Mouse (Mus musculus) retina, postnatal 7 days (tissue): ENCODE results near the gene Slc2a6.

ENCODE experiments used
- DNase-seq: peaks from one replicate; pipeline ENCODE4 v3.0.0-alpha.2; 2012; ENCODE audit warnings: low read depth, low spot score

Slc2a6 gene

DNA sequence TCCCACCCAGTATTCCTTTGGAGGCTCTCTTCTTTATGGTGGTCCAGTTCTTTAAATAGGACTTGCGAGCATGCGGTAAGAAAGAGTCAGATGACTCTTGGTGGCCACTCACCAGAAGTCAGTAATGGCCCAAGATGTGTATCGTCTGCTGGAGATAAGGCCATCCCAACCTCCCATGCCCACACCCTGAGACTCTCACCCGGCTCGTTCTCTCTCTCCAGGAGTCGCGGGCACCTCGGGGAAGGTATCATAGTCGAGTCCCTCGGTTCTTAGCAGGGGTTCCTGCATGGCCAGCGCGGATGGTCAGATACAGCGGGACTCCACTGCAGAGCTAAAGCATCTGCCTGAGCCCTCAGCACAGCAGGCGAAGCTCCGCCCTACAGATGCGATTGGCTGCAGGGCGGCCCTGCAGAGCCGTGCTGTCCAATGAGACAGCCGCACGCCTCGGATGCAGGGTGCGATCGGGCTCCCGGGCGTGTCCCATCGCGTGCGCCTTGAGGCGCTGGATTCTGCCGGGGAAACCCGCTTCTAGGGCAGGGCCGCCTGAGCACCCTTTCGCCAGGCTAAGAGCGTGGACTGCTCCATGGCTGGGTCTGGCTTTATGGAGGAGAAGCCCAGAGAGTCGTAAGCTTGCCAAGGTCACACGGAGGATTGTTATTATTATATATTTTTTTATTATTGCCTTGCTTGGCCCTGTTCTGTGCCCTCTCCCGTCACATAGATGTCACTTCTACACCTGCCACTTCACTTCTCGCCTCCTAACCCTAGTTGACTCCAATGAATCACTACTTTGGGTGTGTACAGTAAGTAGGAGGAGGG lies at the start of gene Slc2a6:
Gene Slc2a6, minus strand, starts transcription at position 381 of the 819 bp plus-strand sequence.
- DNase-seq: peak; percentile 77

DNA sequence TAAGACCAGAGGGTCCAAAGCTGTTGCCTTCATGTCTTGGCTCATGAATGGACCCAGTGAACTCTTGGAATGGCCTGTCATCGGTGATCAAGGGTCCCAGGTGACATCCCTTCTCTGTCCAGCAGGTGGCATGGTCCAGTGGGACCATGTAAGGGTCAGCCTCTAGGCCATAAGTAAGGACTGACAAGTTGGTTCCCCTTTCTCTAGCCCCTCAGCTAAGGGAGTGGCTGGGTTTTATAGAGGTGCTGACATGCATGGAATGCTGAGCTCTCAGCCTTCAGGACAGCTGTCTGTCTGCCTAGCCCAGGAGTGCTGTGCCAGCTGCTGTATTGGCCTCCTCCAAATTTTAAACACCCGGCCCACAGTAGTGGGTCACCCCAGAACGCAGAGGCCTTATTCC lies 47.7 kb upstream of the Slc2a6 start:
- peak; percentile 25 for DNase-seq

DNA sequence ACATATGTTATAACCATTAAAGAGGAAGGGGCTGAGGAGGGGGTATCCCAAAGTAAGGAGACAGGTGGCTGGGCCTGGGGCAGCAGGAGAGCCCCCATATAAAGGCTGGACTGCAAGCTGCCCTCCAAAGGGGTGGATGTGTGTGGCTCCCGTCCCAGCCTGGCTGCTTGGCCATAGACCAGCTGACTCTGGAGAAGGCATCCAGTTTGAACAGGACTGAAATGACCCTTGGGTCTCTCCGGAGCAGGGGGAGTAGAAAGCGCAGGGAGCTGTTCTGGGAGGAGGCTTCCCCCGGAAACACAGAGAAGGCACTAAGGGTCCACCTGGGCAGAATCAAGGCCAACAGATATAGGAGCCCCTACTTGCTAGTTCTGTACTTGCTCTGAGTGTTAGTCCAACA lies 47.0 kb upstream of the Slc2a6 start:
- DNase-seq: no peak

DNA sequence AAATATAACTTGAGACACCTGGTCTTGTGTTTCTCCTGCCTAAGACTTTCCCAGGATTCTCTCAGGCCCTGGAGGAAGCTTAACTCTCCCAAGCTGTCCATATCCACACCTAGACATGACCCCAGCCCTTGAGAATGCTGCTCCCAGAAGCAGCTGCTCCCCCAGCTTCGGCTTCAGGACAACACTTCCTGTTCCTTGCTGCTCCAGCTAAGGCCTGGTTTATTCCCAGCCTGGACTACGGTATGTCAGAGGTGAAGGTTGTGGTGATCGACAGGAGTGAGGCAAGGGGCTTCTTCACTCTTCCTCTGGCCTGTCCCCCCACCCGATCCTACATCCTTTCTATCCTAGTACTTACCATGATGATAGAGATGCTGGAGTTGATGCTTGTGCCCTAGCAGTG lies 45.6 kb upstream of the Slc2a6 start:
- no peak for DNase-seq

DNA sequence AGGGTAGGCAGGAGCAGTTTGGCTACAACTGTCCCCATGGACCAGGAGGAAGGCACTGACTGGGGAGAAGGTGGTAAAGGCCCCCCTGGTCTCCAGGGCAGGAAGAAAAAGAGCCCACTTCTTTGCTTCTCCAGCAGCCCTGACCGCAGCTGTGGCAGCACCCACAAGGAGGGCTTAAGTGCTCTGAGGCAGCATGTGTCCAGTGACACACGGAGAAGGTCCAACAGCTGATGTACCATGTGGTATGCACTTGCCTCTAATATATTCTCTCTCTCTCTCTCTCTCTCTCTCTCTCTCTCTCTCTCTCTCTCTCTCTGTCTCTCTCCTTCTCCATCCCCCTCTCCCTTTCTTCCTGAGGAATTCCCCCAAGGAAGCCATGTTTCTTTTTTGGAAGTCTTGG lies 44.2 kb upstream of the Slc2a6 start, which contains the start of gene Mymk:
Gene Mymk, minus strand, starts transcription at position 202 of the 400 bp plus-strand sequence.
- DNase-seq: no peak

DNA sequence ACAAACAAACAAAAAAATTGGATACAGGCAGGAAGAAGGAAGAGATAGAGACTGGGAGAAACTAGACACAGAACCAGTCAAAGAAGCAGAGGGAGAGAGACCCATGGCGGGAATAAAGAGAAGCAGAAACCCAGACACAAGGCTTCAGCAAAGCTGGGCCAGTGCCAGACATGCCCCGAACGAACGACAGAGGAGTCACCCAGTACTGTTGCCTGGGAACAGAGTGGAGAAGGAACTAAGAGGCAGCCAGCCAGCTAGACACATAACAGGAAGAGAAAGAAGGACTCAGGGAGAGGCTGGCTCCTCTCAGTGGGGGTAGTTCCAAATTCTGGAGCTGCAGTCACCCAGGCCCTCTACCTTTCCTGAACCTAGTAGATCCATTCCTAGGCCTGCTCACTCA lies 43.3 kb upstream of the Slc2a6 start:
- no peak for DNase-seq

DNA sequence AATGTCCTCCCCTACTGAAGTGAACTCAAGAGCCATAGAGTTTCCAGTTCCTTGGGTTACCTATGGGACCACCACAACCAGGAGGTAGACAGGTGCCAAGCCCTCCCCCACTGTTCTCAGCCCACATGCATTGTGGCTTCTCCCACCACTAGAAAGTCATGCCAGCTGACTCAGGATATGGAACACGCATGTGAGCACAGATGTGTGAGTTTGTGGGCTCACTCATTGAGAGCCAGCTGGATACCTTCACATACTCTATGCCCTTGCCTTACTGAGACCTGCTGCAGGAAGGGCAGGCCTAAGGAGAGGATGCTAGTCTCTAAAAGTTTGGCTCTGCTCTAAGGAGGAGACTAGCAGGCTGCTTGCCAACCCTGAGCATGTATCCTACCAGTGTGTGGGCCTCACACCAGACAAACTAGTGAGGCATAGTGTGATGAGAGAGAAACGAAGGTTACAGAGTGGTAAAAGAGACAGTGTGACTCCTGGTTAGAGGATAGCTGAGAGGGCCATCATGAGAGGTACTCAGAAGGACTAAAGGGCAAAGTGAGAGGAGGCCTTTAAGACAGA lies 42.5 kb upstream of the Slc2a6 start:
- no peak for DNase-seq

DNA sequence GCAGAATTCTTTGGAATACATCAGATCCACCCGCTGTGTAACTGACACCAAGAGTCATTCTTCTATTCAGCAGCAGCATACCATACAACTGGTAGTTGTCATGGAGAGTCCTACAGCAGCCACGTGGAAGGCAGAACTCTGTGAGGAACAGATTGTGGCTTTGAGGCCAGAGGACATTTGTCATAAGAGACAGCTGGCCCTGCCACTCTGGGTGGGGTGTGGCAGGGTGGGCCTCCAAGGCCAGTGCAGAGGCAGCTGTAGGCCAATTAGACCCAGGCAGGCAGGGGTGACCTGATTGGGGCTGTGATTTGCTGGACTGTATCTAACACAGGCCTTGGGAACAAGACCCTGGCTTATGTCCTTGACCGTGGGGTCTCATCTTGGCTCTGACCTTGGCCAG lies 41.8 kb upstream of the Slc2a6 start:
- DNase-seq: no peak

DNA sequence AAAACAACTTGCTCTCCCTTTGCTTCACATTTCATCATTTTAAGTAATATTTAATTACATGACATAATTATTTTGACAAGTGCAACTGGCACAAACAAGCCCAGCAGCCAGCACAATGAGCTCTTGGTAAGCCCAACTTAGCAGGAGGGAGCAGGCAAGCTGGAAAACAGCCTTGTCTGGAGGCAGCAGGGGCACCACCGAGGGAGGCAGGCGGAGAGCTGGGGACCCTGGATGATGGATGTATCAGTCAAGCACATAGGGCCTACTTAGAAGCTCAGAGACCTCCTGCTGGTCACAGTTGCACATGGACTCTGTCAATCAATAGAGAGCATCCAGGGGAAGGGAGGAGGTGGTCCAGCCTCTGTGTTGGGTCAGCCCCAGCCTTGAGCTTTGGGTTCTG lies 40.2 kb upstream of the Slc2a6 start:
- DNase-seq: no peak

DNA sequence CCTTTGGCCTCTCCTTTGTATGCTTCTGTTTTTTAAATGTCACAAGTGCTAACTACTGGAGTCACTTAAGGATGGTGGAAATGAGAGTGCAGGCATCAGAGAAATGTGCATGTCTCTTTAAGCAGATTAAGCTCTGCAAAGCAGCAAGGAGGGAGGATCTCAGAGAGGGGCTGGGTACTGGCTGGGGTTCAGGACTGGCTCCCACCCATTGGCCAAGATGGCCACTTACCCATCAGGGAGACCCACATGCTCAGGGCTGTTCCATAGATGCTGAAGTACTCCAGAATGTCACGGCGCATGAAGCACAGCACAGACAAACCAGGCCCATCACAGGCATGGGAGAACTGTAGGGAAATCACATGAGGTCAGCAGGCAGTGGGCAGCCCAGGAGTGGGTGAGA lies 39.3 kb upstream of the Slc2a6 start:
- no peak for DNase-seq

DNA sequence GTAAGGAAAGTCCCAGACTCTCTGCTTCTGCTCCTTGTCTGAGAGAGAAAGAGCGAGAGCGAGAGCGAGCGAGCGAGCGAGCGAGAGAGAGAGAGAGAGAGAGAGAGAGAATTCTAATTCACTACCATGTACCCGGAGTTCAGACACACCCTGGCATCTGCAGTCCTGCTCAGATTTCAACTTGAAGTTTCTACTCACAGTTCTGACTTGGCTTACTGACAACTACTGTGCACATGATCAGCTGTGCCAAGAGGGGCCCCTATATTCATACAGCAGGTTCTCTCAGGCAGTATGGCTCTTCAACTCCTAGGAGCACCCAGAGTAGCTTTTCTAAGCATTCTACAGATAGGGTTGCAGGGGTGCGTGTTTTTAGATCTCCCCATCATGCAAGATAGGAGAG lies 31.4 kb upstream of the Slc2a6 start:
- no peak for DNase-seq

DNA sequence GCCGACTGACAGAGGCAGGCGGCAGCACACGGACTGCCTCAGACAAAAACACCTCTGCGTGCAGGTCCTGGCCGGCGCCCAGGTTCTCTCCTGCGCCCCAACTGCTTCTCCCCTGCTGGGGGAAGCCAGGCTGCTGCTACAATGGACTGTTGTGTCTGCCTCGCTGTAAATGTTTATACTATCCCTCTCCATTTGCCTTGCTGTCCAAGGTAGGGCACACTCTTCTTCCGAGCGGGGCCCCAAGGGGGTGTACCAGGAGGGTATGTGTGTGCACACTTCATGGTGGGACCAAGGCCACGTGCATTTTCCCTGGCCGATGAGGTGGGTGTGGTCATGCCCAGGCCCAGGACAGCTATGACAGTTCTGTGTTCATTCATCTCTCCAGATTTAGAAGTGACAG lies 31.0 kb upstream of the Slc2a6 start:
- no peak for DNase-seq

DNA sequence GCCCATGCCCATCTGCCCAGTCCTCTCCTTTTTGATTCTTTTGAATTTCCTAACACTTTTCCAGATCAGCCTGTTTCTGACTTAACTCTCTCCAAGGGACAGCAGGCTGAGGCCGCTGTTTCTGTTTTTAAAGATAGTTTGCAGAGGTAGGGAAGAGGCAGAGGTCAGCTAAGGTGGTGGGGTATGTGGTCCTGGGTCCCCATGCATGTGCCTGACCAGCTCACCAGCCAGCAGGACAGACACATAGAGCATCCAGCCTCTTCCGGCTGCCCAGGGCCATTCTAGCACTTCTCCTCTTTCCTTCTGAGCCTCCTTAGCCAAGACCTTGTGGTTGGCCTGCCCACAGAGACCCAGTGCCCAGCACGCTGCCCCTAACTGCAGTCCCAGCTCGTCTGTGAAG lies 30.5 kb upstream of the Slc2a6 start:
- no peak for DNase-seq

DNA sequence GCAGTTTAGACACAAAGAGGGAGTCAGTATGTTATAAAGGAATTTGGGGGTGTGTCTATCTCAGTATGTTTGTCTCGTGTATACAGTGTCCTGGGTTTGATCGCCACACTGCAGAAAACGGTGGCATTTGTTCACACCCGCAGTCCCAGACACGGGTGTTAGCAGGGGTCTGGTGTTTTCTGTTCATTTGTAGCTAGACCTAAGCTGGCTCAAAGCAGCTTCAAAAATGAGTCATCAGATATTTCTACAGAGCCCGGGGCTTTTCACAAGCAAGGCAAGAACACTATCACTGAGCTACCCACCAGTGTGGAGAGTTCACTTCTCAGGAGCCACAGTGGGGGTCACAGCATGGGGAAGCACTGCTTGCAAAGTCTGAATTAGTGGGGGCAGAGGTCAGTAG lies 21.6 kb upstream of the Slc2a6 start:
- DNase-seq: no peak

DNA sequence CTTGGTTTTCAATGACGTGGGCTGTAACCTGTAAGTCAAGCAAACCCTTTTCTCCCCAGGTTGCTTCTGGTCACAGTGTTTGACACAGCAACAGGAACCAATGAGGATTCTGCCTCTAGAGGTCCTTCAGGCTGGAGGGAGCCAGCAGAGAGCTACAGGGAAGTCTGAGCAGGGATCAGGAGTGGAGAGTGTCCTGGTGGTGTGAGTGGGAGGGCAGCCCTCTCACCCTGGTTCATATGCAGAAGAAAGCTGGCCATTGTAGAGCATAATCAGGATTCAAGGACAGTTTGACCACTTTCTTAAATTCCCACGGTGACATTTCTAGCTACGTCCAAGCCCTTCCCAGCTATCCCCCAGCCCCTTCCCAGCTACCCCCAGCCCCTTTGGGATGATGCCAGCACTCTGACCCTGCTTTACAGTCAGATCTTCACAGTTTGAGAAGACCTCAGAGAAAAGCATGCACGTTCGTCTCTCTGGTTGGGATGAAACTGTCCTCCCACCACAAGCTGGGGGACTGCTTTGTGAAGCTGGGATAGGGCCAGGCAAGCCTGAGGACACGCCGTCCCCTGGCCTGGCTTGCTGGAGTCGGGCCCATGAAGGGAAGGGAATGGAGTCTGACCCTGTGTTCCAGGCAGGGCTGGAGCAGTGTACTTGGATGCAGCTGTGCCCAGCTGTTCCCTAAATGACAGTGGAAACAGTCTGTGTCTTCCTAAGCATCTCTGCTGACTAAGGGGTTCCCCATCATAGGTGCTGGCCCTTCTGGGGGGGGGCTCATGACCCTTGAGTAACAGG lies 18.4 kb upstream of the Slc2a6 start:
- DNase-seq: no peak

DNA sequence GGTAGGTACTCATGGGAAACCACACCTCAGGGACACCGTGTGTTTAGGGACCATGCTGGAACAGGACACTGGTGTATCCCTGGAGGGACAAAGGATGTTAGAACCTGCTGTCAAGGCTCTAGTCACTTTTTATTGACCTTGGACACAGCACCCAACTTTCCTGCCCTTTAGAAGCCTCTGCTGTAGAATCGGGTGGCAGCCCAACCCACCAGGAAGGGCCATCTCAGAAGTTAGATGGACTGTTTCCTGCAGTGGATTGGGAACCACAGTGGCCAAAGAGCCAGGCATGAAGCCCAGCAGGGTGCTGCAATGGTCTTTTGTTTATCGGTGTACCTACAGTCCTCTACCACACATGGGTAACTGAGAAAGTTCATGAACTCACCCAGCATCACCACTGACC lies 16.8 kb upstream of the Slc2a6 start:
- no peak for DNase-seq

DNA sequence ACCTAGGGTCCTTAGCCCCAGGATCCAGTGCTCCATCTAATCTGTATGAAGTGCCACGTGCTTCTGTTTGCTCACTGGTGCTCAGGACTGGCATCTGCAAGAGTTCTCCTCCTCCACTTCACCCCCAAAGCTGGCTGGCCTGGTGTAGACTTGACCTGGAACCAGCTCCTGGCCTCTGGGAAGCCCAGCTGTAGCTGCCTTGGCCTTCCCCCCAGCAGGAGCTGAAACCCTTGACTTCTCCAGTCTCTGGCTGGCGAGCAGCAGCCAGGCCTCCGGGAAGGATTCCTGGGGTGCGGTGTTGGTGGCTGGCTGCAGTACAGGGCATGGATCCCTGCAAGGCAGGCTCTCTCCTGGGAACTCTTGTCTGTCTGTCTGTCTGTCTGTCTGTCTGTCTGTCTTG lies 16.4 kb upstream of the Slc2a6 start:
- no peak for DNase-seq

DNA sequence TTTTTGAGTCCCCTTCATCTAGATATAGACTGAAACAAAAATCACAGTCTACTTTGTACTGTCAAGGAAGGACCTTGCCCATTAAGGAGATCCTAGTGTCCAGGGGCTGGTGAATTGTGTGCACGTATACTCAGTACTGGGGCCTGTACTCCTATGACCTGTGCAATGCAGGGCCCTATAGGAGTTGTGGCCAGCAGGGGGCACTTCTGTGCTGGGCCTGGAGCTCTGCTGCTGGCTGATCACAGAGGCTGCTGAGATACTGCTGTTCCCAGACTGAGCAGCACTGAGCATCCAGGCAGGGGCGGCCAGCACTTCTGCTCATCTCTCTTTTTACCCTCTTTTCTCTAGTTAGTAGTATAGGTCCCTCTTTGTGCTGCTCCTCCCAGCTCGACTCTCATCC lies 15.7 kb upstream of the Slc2a6 start:
- DNase-seq: peak; percentile 60

DNA sequence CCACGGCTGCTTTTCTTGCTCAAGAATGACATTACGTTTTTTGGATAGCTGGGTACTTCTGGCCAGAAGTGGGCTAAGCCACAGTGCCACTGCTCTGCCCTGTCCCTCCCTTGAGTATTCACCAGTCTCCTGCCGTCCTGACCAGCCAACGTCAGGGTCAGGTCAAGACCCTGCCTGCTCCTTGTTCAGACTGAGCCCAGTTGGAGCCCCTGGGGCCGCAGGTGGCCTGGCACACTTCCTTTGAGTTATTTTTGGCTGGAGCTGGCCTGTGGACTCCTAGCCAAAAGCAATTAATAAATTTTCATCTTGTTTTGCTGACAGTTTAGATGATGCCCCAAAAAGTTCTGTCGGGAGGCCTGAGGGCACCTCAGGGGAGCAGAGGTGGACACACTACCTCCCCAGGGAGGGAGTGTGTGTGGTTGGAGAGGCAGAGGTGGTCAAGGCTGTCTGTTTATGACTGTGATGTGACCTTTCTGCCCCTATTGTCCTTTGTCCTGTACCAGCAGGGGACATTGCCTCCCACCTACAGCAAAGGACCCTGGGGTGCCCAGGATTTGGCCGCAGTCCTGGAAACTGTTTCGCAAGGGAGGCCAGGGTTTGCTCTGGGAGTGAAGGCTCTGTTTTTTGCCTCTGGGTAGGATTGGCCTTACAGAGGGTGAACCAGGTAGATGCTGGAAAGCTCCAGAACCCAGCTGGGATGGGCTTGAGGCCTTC lies 14.5 kb upstream of the Slc2a6 start:
- DNase-seq: no peak

DNA sequence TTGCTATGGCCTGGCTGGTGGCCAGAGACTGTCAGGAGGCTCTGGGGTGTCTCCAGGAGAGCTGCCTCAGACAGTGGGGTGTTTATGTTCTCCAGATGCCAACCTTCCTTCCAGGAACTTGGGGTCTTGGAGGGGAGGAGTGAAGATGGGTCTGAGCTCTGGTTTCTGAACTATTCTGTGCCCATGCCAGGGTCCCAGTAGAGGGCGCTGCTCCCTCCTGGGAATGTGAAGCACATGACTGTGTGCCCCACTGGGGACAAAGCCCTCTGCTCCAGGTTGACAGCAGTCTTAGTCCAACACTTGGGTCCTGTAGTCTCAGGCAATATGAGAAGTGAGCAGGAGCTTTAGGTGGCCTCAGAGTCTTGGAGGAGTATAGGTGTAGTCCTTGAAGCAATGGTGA lies 11.5 kb upstream of the Slc2a6 start:
- DNase-seq: no peak

DNA sequence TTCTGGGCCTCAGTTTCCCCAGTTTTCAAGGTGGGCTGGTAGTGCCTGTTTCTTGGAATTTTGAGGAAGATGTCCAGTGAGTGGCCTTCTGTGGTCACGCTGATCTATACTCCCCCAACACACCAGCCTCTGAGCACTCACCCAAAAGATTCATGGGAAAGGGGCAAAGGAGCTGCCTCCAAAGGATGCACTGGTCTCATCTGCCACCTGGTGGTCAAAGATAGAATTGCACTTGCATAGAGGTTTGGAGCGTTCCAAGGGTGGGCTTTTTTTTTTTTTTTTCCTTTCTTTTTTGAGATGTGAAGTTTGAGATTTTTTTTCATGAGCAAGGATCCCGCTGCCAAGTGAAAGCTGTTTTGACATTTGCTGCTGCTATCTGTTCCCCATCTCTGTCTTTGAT lies 10.8 kb upstream of the Slc2a6 start:
- peak; percentile 70 for DNase-seq

DNA sequence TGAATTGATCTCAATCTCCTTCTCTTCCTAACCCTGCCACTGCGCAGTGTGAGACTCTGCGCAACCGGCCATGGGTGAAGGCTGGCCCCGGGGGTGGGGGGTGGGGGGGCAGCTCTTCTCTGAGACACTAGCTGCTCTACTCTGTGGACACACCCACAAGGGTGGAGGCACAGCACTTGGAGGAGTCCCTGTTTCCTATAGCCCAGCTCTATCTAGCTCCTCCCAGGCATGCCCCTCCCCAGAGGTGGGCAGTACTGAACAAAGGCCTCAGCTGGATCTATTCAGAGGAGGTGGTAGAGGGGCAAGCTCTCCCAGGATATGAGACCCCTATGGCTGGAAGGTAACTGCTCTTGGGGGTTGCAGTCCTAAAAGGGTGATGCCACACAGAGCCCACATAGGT lies 9.2 kb upstream of the Slc2a6 start:
- DNase-seq: no peak
